Mouse (Mus musculus): ENCODE results near the gene Ankrd33b.

DNA sequence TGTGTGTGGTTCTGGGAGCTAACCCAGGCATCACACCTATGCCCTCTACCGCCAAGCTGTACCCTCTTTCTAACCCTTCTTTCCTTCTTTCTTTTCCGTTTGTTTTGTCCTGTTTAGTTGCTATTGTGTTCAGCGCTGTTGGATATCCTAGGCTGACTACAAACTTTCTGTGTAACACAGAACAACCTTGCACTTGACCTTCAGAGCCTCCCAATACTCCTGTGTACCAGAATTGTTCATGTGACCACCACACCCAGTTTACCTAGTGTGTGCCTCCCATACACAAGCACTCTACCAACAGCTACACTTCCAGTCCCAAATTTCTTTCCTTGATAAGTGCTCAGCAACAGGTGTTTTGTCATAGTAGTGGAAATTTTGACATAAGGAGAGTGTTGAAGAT, 11.9 kb upstream of the Ankrd33b start:
- no peak for TF ChIP-seq CTCF (IDR thresholded peaks at IDR 0.05; ENCODE audit: extremely low read depth, insufficient read depth, low read length)
- no peak for TF ChIP-seq POLR2A (IDR thresholded peaks at IDR 0.05; ENCODE audit: extremely low read depth, insufficient read depth, low read length)
